Mouse (Mus musculus) hindbrain, embryonic 14.5 days (tissue): ENCODE measurements around the gene Asmt. TPM values are rescaled to one million over a fixed set of nuclear protein-coding genes. Genes with fewer than 3 reads are reported as not detected.
A peak's percentile ranks its signal among the peaks of the same experiment; 100 is the strongest.

Source experiments
- ATAC-seq: fragments of 200-750 bp; cut with Nextera tagmentation; 2 replicates; pipeline ENCODE4 v1.8.0; 2017; ENCODE audit warnings: moderate number of reproducible peaks, mild to moderate bottlenecking, moderate TSS enrichment, moderate library complexity; ENCODE audit not compliant: low FRiP score
- DNase-seq: peaks from one replicate; pipeline ENCODE4 v3.0.0-alpha.2; 2015; ENCODE audit warnings: low spot score
- H3K27ac ChIP-seq: fragments of 300-500 bp; sonication (generic); 2 replicates; pipeline ENCODE4 v1.5.1; 2014; ENCODE audit warnings: mild to moderate bottlenecking, moderate library complexity
- H3K27me3 ChIP-seq: fragments of 300-500 bp; sonication (generic); 2 replicates; pipeline ENCODE4 v1.6.1; 2014; ENCODE audit warnings: mild to moderate bottlenecking, low read length, mixed read lengths; ENCODE audit not compliant: control insufficient read depth, insufficient read depth
- H3K36me3 ChIP-seq: fragments of 300-500 bp; sonication (generic); replicated peaks from 2 replicates; pipeline ENCODE4 v1.6.1; 2014; ENCODE audit not compliant: control insufficient read depth, insufficient read depth
- H3K4me1 ChIP-seq: fragments of 300-500 bp; sonication (generic); replicated peaks from 2 replicates; pipeline ENCODE4 v1.6.1; 2014; ENCODE audit warnings: antibody characterized with exemption, low read length, mixed read lengths; ENCODE audit not compliant: control insufficient read depth, insufficient read depth
- H3K4me2 ChIP-seq: fragments of 300-500 bp; sonication (generic); replicated peaks from 2 replicates; pipeline ENCODE4 v1.6.1; 2014; ENCODE audit warnings: mild to moderate bottlenecking, moderate library complexity
- H3K4me3 ChIP-seq: fragments of 300-500 bp; sonication (generic); replicated peaks from 2 replicates; pipeline ENCODE4 v1.5.1; 2014; ENCODE audit warnings: mild to moderate bottlenecking, low read length
- H3K9ac ChIP-seq: fragments of 300-500 bp; sonication (generic); 2 replicates; pipeline ENCODE4 v1.6.1; 2014
- H3K9me3 ChIP-seq: fragments of 300-500 bp; sonication (generic); 2 replicates; pipeline ENCODE4 v1.6.1; 2016; ENCODE audit warnings: low read length; ENCODE audit not compliant: control insufficient read depth
- WGBS: fragments of 180-500 bp; shearing (Covaris S2); extraction: QIAGEN DNeasy Blood & Tissue Kit; methylation state at CpG from one replicate; pipeline ENCODE4 v1.1.7; 2014; 5-methylcytosine and 5-hydroxymethylcytosine counted together
- polyA plus RNA-seq: library from polyadenylated mRNA; unstranded; fragments of >200 nt; fragmentation: Nextera tagmentation; extraction: Ambion mirVana; gene quantifications from 2 replicates; pipeline ENCODE4 v1.2.1, GENCODE M21; 2014

Gene Asmt
- polyA plus RNA-seq: not detected in 2 replicates

DNA sequence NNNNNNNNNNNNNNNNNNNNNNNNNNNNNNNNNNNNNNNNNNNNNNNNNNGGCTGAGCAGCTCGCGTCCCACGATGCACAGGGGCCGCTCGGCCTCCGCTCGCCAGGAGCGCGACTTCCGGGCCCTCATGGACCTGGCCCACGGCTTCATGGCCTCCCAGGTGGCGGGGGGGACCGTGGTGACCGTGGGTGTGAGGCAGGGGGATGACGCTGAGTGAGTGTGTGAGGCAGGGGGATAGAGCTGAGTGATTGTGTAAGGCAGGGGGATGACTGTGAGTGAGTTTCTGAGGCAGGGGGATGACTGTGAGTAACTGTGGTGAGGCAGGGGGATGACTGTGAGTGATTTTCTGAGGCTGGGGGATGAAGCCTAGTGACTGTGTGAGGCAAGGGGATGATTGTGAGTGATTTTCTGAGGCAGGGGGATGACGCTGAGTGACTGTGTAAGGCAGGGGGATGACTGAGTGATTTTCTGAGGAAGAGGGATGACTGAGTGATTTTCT is at the start of gene Asmt:
Gene Asmt (plus strand): TSS at position 51 of the 499 bp plus-strand sequence.
- Histone ChIP-seq H3K4me3 (no peak within 1 kb of the TSS), H3K36me3 (no peaks in the 10 kb centered on the region), H3K27me3 (no peaks in the 10 kb centered on the region), H3K9me3 (peaks cover 47% of the 10 kb centered on the region), H3K27ac (no peak within 1 kb of the TSS), H3K4me2 (no peak within 1 kb of the TSS), H3K9ac (no peak within 1 kb of the TSS), H3K4me1 (no peaks in the 10 kb centered on the region)
- DNase-seq: peak; percentile 25
- 91% methylated on average over 14 of the region's 16 CpGs for whole genome bisulfite sequencing
- ATAC-seq: peak; percentile 61

DNA sequence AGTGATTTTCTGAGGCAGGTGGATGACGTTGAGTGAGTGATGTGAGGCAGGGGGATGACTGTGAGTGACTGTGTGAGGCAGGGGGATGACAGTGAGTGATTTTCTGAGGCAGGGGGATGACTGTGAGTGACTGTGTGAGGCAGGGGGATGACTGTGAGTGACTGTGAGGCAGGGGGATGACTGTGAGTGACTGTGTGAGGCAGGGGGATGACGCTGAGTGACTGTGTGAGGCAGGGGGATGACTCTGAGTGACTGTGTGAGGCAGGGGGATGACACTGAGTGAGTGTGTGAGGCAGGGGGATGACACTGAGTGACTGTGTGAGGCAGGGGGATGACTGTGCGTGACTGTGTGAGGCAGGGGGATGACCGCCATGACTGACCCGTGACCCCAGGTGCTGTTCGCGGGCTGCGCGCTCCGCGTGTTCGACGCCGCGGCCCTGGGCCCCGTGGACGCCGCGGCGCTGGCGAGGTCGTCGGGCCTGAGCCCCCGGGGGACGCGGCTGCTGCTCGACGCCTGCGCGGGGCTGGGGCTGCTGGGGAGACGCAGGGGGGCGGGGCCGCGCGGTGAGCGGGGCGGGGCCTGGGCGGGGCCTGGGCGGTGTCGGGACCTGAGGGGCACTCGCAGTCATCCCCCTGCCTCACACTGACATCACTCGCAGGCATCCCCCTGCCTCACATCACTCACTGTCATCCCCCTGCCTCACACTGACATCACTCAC is 948 bp downstream of the Asmt start:
- ATAC-seq: peak; percentile 82
- no peaks in the 10 kb centered on the region for H3K36me3 ChIP-seq
- 79% methylated on average over 42 of the region's 42 CpGs for WGBS
- H3K4me2 ChIP-seq: no peak overlapping the region
- peak; percentile 24 for DNase-seq
- no peaks in the 10 kb centered on the region for H3K4me1 ChIP-seq
- no peak overlapping the region for H3K9ac ChIP-seq
- no peaks in the 10 kb centered on the region for H3K27me3 ChIP-seq
- H3K4me3 ChIP-seq: no peak overlapping the region
- H3K9me3 ChIP-seq: peaks cover 49% of the 10 kb centered on the region
- no peak overlapping the region for H3K27ac ChIP-seq

DNA sequence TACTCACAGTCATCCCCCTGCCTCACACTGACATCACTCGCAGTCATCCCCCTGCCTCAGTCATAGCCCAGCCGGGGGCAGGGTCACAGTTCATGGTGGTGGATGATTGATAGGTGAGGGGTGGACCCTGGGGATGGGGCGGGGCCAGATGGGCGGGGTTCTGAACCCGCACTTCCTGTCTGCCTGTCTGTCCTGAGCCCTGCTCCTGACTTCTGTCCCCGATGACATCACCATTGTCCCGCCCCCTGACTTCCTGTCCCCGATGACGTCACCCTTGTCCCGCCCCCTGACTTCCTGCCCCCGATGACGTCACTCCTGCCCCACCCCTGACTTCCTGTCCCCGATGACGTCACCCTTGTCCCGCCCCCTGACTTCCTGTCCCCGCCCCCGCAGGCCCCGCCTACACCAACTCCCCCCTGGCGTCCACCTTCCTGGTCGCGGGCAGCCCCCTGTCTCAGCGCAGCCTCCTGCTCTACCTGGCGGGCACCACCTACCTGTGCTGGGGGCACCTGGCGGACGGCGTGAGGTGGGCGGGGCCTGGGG is 1.9 kb downstream of the Asmt start:
- no peaks in the 10 kb centered on the region for H3K27me3 ChIP-seq
- ATAC-seq: peak; percentile 77
- H3K27ac ChIP-seq: no peak overlapping the region
- no peaks in the 10 kb centered on the region for H3K4me1 ChIP-seq
- H3K36me3 ChIP-seq: no peaks in the 10 kb centered on the region
- H3K4me2 ChIP-seq: no peak overlapping the region
- peaks cover 49% of the 10 kb centered on the region for H3K9me3 ChIP-seq
- H3K4me3 ChIP-seq: no peak overlapping the region
- peak; percentile 33 for DNase-seq
- H3K9ac ChIP-seq: no peak overlapping the region
- 88% methylated on average over 27 of the region's 27 CpGs for WGBS

DNA sequence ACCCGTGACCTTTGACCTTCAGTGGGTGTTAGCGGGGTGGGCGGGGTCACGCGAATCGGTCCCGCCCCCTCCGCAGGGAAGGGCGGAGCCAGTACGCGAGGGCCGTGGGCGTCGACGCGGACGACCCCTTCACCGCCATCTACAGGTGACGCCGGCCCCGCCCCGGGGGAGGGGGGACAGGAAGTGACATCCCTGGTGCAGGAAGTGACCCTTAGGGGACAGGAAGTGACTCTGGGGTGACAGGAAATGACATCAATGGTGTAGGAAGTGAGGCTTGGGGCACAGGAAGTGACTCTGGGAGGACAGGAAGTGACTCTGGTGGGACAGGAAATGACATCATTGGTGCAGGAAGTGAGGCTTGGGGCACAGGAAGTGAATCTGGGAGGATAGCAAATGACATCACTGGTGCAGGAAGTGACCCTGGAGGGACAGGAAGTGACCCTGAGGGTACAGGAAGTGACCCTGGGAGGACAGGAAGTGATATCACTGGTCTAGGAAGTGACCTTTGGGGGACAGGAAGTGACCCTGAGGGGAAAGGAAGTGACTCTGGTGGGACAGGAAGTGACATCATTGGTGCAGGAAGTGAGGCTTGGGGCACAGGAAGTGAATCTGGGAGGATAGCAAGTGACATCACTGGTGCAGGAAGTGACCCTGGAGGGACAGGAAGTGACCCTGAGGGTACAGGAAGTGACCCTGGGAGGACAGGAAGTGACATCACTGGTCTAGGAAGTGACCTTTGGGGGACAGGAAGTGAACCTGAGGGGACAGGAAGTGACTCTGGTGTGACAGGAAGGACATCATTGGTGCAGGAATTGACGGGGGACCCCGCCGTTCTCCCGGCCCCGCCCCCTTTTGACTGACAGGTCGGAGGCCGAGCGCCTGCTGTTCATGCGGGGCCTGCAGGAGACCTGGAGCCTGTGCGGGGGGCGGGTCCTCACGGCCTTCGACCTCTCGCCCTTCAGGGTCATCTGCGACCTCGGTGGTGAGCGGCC is 2.7 kb downstream of the Asmt start:
- Histone ChIP-seq H3K9ac (no peak overlapping the region), H3K4me1 (no peaks in the 10 kb centered on the region), H3K27me3 (no peaks in the 10 kb centered on the region), H3K4me2 (no peak overlapping the region), H3K36me3 (no peaks in the 10 kb centered on the region), H3K4me3 (no peak overlapping the region), H3K9me3 (peaks cover 49% of the 10 kb centered on the region), H3K27ac (no peak overlapping the region)
- DNase-seq (peak; percentile 36), ATAC-seq (peak; percentile 56; the same call in 1 of the 2 replicates)
- WGBS: 88% methylated on average over 36 of the region's 39 CpGs

DNA sequence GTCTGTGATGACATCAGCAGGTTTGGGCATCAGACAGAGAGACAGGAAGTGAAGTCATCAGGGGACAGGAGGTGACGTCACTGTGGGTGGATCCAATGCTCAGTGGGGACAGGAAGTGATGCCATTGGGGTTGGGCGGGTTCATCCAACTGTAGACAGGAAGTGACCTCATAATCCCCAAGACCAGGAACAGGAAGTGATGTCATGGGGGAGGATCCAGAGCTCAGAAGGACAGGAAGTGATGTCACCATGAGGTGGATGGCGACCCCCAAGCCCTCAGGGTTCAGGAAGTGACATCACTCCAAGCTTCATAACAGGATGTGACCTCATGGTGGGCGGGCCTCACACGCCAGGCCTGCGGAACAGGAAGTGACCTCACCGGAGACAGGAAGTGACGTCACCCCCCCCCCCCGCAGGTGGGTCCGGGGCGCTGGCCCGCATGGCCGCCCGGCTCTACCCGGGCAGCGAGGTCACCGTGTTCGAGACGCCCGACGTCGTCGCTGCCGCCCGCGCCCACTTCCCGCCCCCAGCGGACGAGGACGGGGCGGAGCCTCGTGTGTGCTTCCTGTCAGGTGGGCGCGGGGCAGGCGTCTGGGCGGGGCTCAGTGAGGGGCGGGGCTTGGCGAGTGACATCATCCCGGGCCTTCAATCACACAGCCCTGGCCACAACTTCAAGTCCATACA is 3.6 kb downstream of the Asmt start:
- Histone ChIP-seq H3K36me3 (no peaks in the 10 kb centered on the region), H3K27me3 (no peaks in the 10 kb centered on the region), H3K9ac (no peak overlapping the region), H3K4me1 (no peaks in the 10 kb centered on the region), H3K4me2 (no peak overlapping the region), H3K4me3 (no peak overlapping the region), H3K9me3 (peaks cover 49% of the 10 kb centered on the region), H3K27ac (no peak overlapping the region)
- peak; percentile 21 for ATAC-seq
- peak; percentile 23 for DNase-seq
- WGBS: 97% methylated on average over 36 of the region's 39 CpGs

DNA sequence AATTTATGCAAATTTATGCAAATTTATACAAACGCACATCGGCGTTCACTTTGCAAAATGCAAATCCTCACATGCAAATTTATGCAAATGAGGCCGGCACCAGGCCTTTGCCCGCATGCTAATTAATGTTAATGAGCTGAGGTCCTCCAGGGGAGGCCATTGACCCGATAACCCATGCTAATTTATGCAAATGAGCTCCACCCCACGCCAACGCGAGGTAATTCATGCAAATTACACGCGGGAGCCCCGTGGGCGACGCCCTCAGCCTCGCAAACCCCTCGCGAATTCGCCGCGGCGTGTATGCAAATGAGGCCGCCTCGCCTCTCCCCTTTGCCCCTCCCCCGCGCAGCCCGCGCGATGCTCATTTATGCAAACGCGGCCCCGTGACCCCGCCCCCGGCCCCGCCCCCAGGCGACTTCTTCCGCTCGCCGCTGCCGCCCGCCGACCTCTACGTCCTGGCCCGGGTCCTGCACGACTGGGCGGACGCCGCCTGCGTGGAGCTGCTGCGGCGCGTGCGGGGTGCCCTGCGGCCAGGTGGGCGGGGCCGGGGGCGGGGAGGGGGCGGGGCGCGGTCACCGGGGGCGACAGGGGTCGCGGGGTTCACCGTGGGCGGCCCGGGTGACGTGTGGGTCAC is 4.3 kb downstream of the Asmt start:
- H3K4me1 ChIP-seq: no peaks in the 10 kb centered on the region
- H3K9me3 ChIP-seq: peaks cover 49% of the 10 kb centered on the region
- H3K9ac ChIP-seq: no peak overlapping the region
- H3K27me3 ChIP-seq: no peaks in the 10 kb centered on the region
- DNase-seq (peak; percentile 22), ATAC-seq (no peak)
- no peak overlapping the region for H3K4me3 ChIP-seq
- 89% methylated on average over 67 of the region's 67 CpGs for WGBS
- no peak overlapping the region for H3K27ac ChIP-seq
- H3K36me3 ChIP-seq: no peaks in the 10 kb centered on the region
- H3K4me2 ChIP-seq: no peak overlapping the region

DNA sequence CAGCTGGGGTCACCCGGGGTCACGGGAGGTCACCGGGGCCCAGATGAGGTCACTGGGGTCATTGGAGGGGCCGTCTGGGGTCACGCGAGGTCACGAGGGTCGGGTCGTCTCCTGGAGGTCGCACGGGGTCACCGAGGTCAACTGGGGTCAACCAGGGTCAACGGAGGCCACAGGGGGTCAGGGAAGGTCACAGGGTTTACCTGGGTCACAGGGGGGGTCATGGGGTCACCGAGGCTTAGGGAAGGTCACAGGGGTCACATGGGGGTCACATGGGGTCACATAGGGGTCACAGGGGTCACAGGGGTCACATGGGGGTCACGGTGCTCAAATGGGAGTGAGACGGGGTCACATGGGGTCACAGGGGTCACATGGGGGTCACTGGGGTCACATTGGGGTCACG is 4.8 kb downstream of the Asmt start:
- WGBS: 95% methylated on average over 16 of the region's 17 CpGs
- no peak overlapping the region for H3K27ac ChIP-seq

DNA sequence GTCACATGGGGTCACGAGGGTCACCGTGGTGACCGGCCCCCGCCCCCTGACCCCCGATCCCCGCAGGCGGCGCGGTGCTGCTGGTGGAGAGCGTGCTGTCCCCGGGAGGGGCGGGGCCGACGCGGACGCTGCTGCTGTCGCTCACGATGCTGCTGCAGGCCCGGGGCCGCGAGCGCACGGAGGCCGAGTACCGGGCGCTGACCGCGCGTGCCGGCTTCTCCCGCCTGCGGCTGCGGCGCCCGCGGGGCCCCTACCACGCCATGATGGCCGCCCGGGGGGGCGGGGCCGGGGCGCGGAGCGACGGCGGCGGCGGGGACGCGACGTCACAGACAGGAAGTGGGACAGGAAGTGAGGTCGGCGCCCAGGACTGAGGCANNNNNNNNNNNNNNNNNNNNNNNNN is 5.2 kb downstream of the Asmt start:
- Histone ChIP-seq H3K9me3 (peaks cover 46% of the 10 kb centered on the region), H3K4me3 (no peak overlapping the region), H3K4me1 (no peaks in the 10 kb centered on the region), H3K27ac (no peak overlapping the region), H3K36me3 (no peaks in the 10 kb centered on the region), H3K4me2 (no peak overlapping the region), H3K27me3 (no peaks in the 10 kb centered on the region), H3K9ac (no peak overlapping the region)
- ATAC-seq: no peak
- DNase-seq: no peak
- 94% methylated on average over 48 of the region's 53 CpGs for WGBS

More for the DNA sequence above, 4.8 kb downstream of the Asmt start:
- Histone ChIP-seq H3K27me3 (no peaks in the 10 kb centered on the region), H3K9ac (no peak overlapping the region), H3K4me2 (no peak overlapping the region), H3K4me1 (no peaks in the 10 kb centered on the region), H3K9me3 (peaks cover 49% of the 10 kb centered on the region), H3K4me3 (no peak overlapping the region), H3K36me3 (no peaks in the 10 kb centered on the region)
- DNase-seq (no peak), ATAC-seq (no peak)
